Mouse (Mus musculus) macrophage (primary cell): ENCODE results near the gene Gnai2. TPM values are rescaled to one million over a fixed set of nuclear protein-coding genes. Genes with fewer than 3 reads are reported as not detected.
"Not testable (repeated sequence)": the region's sequence is repeated elsewhere in the genome, so short reads cannot be mapped to it uniquely, and the experiment has no call there.

Experiments used
- H3K27ac ChIP-seq: fragments of 350-480 bp; formaldehyde crosslinking; 2 replicates; pipeline ENCODE4 v1.9.0; 2021
- H3K36me3 ChIP-seq: fragments of 350-480 bp; formaldehyde crosslinking; 2 replicates; pipeline ENCODE4 v1.9.0; 2021; ENCODE audit errors: inconsistent target
- H3K4me3 ChIP-seq: fragments of 350-480 bp; formaldehyde crosslinking; 2 replicates; pipeline ENCODE4 v1.9.0; 2021; ENCODE audit errors: inconsistent target
- H3K79me2 ChIP-seq: fragments of 350-480 bp; formaldehyde crosslinking; 2 replicates; pipeline ENCODE4 v1.9.0; 2021; ENCODE audit errors: inconsistent target
- WGBS: methylation state at CpG from one replicate; pipeline ENCODE4 v1.1.7; 2026; ENCODE audit warnings: inconsistent platforms; ENCODE audit not compliant: missing documents; 5-methylcytosine and 5-hydroxymethylcytosine counted together
- polyA plus RNA-seq: library from polyadenylated mRNA; stranded (reverse); fragments of 250-400 nt; gene quantifications from 3 replicates; pipeline ENCODE4 v1.2.4, GENCODE M21; 2018; ENCODE audit warnings: inconsistent platforms

The Gnai2 gene
- polyA plus RNA-seq, 1 experiment from 2014 or later: 802 TPM

GRCm38 (mm10) chr9:107586974-107587832 is 48.0 kb downstream of the Gnai2 start, which contains the start of gene Ifrd2:
Gene Ifrd2 (plus strand): TSS chr9:107587642.
- 3% methylated on average over 41 of the region's 46 CpGs for WGBS
- H3K27ac ChIP-seq: peak within 1 kb of the TSS; percentile 32
- peaks cover 13% of the 10 kb centered on the region; the same call in 1 of the 2 replicates for H3K79me2 ChIP-seq
- H3K36me3 ChIP-seq: peaks cover 13% of the 10 kb centered on the region; the same call in 1 of the 2 replicates
- peak within 1 kb of the TSS; percentile 63 for H3K4me3 ChIP-seq

GRCm38 (mm10) chr9:107586504-107586903 is 48.7 kb downstream of the Gnai2 start:
- WGBS: 91% methylated on average over 5 of the region's 5 CpGs
- peaks cover 7% of the 10 kb centered on the region; the same call in 1 of the 2 replicates for H3K36me3 ChIP-seq
- H3K4me3 ChIP-seq: no peak overlapping the region

GRCm38 (mm10) chr9:107583174-107583573 is 52.0 kb downstream of the Gnai2 start:
- Histone ChIP-seq H3K36me3 (no peaks in the 10 kb centered on the region), H3K79me2 (peaks cover 19% of the 10 kb centered on the region), H3K4me3 (no peak overlapping the region), H3K27ac (no peak overlapping the region)
- WGBS: 90% methylated on average over 14 of the region's 14 CpGs

More at GRCm38 (mm10) chr9:107586504-107586903, 48.7 kb downstream of the Gnai2 start:
- Histone ChIP-seq H3K79me2 (peaks cover 13% of the 10 kb centered on the region; the same call in 1 of the 2 replicates), H3K27ac (no peak overlapping the region)

GRCm38 (mm10) chr9:107582509-107583062 is 52.6 kb downstream of the Gnai2 start:
- Histone ChIP-seq H3K79me2 (peaks cover 21% of the 10 kb centered on the region), H3K36me3 (no peaks in the 10 kb centered on the region), H3K27ac (no peak overlapping the region), H3K4me3 (no peak overlapping the region)
- 88% methylated on average over 7 of the region's 7 CpGs for WGBS

- peak overlapping the region; percentile 83 for H3K4me3 ChIP-seq
- no peaks in the 10 kb centered on the region for H3K36me3 ChIP-seq
- 40% methylated on average over 4 of the region's 4 CpGs for WGBS
- H3K27ac ChIP-seq: peak overlapping the region; percentile 95
- H3K79me2 ChIP-seq: peaks cover 29% of the 10 kb centered on the region
These were observed 53.6 kb downstream of the Gnai2 start for GRCm38 (mm10) chr9:107581584-107581983.

GRCm38 (mm10) chr9:107580501-107581317 is 54.5 kb downstream of the Gnai2 start, which contains the start of gene Hyal3:
Gene Hyal3 (plus strand): TSS chr9:107580818.
- H3K27ac ChIP-seq: peak within 1 kb of the TSS; percentile 95
- WGBS: under 1% methylated on average over 32 of the region's 32 CpGs
- peak within 1 kb of the TSS; percentile 83 for H3K4me3 ChIP-seq

GRCm38 (mm10) chr9:107579023-107579900 is 55.9 kb downstream of the Gnai2 start:
- Histone ChIP-seq H3K27ac (peak overlapping the region; percentile 95), H3K36me3 (no peaks in the 10 kb centered on the region), H3K79me2 (peaks cover 29% of the 10 kb centered on the region), H3K4me3 (peak overlapping the region; percentile 83; the same call in 1 of the 2 replicates)
- WGBS: 84% methylated on average over 14 of the region's 14 CpGs

More at GRCm38 (mm10) chr9:107580501-107581317, 54.5 kb downstream of the Gnai2 start, which contains the start of gene Hyal3:
- no peaks in the 10 kb centered on the region for H3K36me3 ChIP-seq
- peaks cover 29% of the 10 kb centered on the region for H3K79me2 ChIP-seq

- H3K36me3 ChIP-seq: no peaks in the 10 kb centered on the region
- peak within 1 kb of the TSS; percentile 83 for H3K4me3 ChIP-seq
- H3K79me2 ChIP-seq: peaks cover 29% of the 10 kb centered on the region
- WGBS: 90% methylated on average over 2 of the region's 3 CpGs
- H3K27ac ChIP-seq: peak within 1 kb of the TSS; percentile 95
These were observed 56.6 kb downstream of the Gnai2 start, which contains the start of gene Naa80 for GRCm38 (mm10) chr9:107578587-107578986. Gene Naa80 (plus strand): TSS chr9:107578887.

GRCm38 (mm10) chr9:107577871-107578270 is 57.3 kb downstream of the Gnai2 start:
- Histone ChIP-seq H3K36me3 (no peaks in the 10 kb centered on the region), H3K79me2 (peaks cover 29% of the 10 kb centered on the region), H3K27ac (peak overlapping the region; percentile 95), H3K4me3 (peak overlapping the region; percentile 60)
- 93% methylated on average over 10 of the region's 10 CpGs for WGBS

GRCm38 (mm10) chr9:107576357-107577107 is 58.6 kb downstream of the Gnai2 start, which contains the start of gene Hyal1:
Gene Hyal1 (plus strand): TSS chr9:107576927.
- H3K4me3 ChIP-seq: peak within 1 kb of the TSS; percentile 60

GRCm38 (mm10) chr9:107575579-107576356 is 59.4 kb downstream of the Gnai2 start:
- WGBS: 96% methylated on average over 14 of the region's 14 CpGs
- no peak overlapping the region for H3K4me3 ChIP-seq
- H3K36me3 ChIP-seq: peaks cover 10% of the 10 kb centered on the region; the same call in 1 of the 2 replicates
- peaks cover 22% of the 10 kb centered on the region for H3K79me2 ChIP-seq
- peak overlapping the region; percentile 54; the same call in 1 of the 2 replicates for H3K27ac ChIP-seq

More at GRCm38 (mm10) chr9:107576357-107577107, 58.6 kb downstream of the Gnai2 start, which contains the start of gene Hyal1:
- 54% methylated on average over 16 of the region's 16 CpGs for WGBS
- peaks cover 10% of the 10 kb centered on the region; the same call in 1 of the 2 replicates for H3K36me3 ChIP-seq
- H3K79me2 ChIP-seq: peaks cover 29% of the 10 kb centered on the region
- H3K27ac ChIP-seq: peak within 1 kb of the TSS; percentile 95

GRCm38 (mm10) chr9:107573774-107574173 is 61.4 kb downstream of the Gnai2 start:
- WGBS: 89% methylated on average over 6 of the region's 6 CpGs
- not testable (repeated sequence) for H3K4me3 ChIP-seq, H3K36me3 ChIP-seq, H3K27ac ChIP-seq
- H3K79me2 ChIP-seq: peaks cover 31% of the 10 kb centered on the region
